Mouse (Mus musculus): ENCODE measurements around the gene Sipa1l1. TPM values are rescaled to one million over a fixed set of nuclear protein-coding genes. Genes with fewer than 3 reads are reported as not detected.

Gene Sipa1l1
- polyA plus RNA-seq, 1 experiment from 2014 or later, result 14.1 TPM

DNA sequence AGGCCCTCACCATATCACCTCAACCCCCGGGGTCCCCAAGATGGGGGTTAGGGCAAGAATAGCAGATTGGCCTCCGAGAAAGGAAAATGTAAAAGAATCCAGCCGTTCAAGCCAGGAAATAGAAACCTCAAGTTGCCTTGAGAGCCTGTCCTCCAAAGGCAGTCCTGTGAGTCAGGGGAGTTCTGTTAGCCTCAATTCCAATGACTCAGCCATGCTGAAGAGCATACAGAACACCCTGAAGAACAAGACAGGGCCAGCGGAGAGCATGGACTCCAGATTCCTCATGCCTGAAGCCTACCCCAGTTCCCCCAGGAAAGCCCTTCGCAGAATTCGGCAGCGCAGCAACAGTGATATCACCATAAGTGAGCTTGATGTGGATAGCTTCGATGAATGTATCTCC, 172.1 kb downstream of the Sipa1l1 start:
- no peak for DNase-seq (ENCODE audit: low spot score)
- WGBS, result 97% methylated on average over 8 of the region's 8 CpGs
- no peaks in the 10 kb centered on the region for H3K9me3 ChIP-seq (ENCODE audit: control insufficient read depth, low read length)
- ATAC-seq (ENCODE audit: low FRiP score), result no peak
- no peaks in the 10 kb centered on the region for H3K36me3 ChIP-seq (replicated peaks; ENCODE audit: control insufficient read depth, insufficient read depth)
- peaks cover 16% of the 10 kb centered on the region; the same call in 1 of the 2 replicates for H3K4me1 ChIP-seq (replicated peaks; ENCODE audit: control insufficient read depth, insufficient read depth, low read length)
- no peak overlapping the region for H3K9ac ChIP-seq
- H3K27ac ChIP-seq, result no peak overlapping the region
- no peak overlapping the region for H3K4me2 ChIP-seq (replicated peaks)
- H3K27me3 ChIP-seq (ENCODE audit: control insufficient read depth, insufficient read depth, low read length), result no peaks in the 10 kb centered on the region
- H3K4me3 ChIP-seq (replicated peaks; ENCODE audit: low read length), result no peak overlapping the region

DNA sequence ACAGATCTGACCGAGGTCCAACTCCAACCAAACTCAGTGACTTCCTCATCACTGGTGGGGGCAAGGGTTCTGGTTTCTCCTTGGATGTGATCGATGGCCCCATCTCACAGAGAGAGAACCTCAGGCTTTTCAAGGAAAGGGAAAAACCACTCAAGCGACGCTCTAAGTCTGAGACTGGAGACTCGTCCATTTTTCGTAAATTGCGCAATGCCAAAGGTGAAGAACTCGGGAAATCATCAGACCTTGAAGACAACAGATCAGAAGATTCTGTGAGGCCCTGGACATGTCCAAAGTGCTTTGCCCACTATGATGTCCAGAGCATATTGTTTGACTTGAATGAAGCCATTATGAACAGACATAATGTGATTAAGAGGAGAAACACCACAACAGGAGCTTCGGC, 172.6 kb downstream of the Sipa1l1 start:
- H3K9me3 ChIP-seq (ENCODE audit: control insufficient read depth, low read length), result no peaks in the 10 kb centered on the region
- no peak overlapping the region for H3K4me2 ChIP-seq (replicated peaks)
- no peaks in the 10 kb centered on the region for H3K27me3 ChIP-seq (ENCODE audit: control insufficient read depth, insufficient read depth, low read length)
- no peak overlapping the region for H3K27ac ChIP-seq
- WGBS, result 94% methylated on average over 9 of the region's 9 CpGs
- DNase-seq (ENCODE audit: low spot score) (no peak), ATAC-seq (ENCODE audit: low FRiP score) (no peak)
- H3K36me3 ChIP-seq (replicated peaks; ENCODE audit: control insufficient read depth, insufficient read depth), result no peaks in the 10 kb centered on the region
- H3K4me1 ChIP-seq (replicated peaks; ENCODE audit: control insufficient read depth, insufficient read depth, low read length), result peaks cover 16% of the 10 kb centered on the region; the same call in 1 of the 2 replicates
- H3K4me3 ChIP-seq (replicated peaks; ENCODE audit: low read length), result no peak overlapping the region
- no peak overlapping the region for H3K9ac ChIP-seq

DNA sequence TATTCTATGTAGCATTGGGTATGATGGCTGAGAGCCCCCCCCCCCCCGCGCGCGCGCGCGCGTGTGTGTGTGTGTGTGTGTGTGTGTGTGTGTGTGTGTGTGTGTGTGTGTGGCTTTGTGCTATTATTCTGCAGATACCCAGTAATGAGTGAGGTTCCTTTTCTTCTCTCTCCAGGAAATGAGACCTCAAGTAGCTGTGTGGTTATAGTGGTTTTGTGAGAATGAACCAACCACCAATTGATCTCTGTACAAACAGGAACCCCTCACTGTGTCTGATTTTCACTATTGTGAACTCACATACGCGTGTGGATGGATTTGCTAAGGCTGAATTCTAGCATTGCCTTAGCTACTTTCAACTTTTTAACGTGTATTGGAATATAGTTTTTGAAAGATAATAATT, 181.0 kb downstream of the Sipa1l1 start:
- DNase-seq (ENCODE audit: low spot score), result no peak
- 86% methylated on average over 11 of the region's 11 CpGs for WGBS

DNA sequence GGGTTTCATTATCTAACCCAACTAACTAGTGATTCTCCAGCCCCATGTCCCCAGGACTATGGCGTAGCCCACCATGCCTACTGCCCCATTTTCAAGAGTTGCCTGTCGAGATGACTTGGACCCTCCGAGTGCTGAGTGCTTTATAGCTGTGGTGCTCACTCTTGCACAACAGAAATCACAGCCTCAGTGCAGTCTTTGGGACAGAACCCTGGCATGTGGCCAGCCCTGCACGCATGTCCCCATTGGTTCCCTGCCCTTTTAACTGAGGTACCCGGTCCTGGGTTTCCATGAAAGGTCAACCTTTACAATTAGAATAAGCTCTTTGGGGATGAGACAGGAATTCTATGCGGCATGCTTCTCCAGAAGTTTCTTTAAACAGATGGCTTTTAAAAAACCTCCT, 181.8 kb downstream of the Sipa1l1 start:
- no peaks in the 10 kb centered on the region for H3K27me3 ChIP-seq (ENCODE audit: control insufficient read depth, insufficient read depth, low read length)
- no peaks in the 10 kb centered on the region for H3K9me3 ChIP-seq (ENCODE audit: control insufficient read depth, low read length)
- ATAC-seq (ENCODE audit: low FRiP score), result no peak
- 60% methylated on average over 6 of the region's 6 CpGs for WGBS
- no peaks in the 10 kb centered on the region for H3K36me3 ChIP-seq (replicated peaks; ENCODE audit: control insufficient read depth, insufficient read depth)
- H3K4me3 ChIP-seq (replicated peaks; ENCODE audit: low read length), result no peak overlapping the region
- H3K9ac ChIP-seq, result no peak overlapping the region
- H3K4me2 ChIP-seq (replicated peaks), result no peak overlapping the region
- no peak for DNase-seq (ENCODE audit: low spot score)
- peaks cover 4% of the 10 kb centered on the region; the same call in 1 of the 2 replicates for H3K4me1 ChIP-seq (replicated peaks; ENCODE audit: control insufficient read depth, insufficient read depth, low read length)
- H3K27ac ChIP-seq, result no peak overlapping the region

More for the DNA sequence above, 181.0 kb downstream of the Sipa1l1 start:
- no peak for ATAC-seq (ENCODE audit: low FRiP score)
- no peaks in the 10 kb centered on the region for H3K27me3 ChIP-seq (ENCODE audit: control insufficient read depth, insufficient read depth, low read length)
- no peak overlapping the region for H3K9ac ChIP-seq
- H3K9me3 ChIP-seq (ENCODE audit: control insufficient read depth, low read length), result no peaks in the 10 kb centered on the region
- peaks cover 4% of the 10 kb centered on the region; the same call in 1 of the 2 replicates for H3K4me1 ChIP-seq (replicated peaks; ENCODE audit: control insufficient read depth, insufficient read depth, low read length)
- no peak overlapping the region for H3K27ac ChIP-seq
- H3K4me3 ChIP-seq (replicated peaks; ENCODE audit: low read length), result no peak overlapping the region
- no peak overlapping the region for H3K4me2 ChIP-seq (replicated peaks)
- no peaks in the 10 kb centered on the region for H3K36me3 ChIP-seq (replicated peaks; ENCODE audit: control insufficient read depth, insufficient read depth)

DNA sequence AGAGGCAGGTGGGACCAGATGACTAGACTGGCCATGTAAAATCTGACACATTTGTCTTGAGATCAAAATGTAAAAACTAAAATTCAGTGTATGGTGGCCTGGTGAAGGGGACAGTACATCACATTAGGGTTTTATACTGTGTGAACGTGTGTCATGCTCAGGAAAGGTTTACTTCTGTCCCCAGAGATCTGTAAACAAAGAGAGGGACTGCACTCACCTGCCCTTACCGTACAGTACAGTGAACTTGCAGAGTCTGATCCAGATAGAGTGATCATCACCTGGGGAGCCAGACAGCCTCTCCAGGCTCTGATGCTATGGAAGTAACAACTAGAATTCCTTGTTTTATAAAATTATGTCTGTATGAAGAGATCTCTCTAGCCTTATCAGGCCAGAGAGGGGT, 184.5 kb downstream of the Sipa1l1 start:
- Histone ChIP-seq H3K27me3 (ENCODE audit: control insufficient read depth, insufficient read depth, low read length) (no peaks in the 10 kb centered on the region), H3K4me3 (replicated peaks; ENCODE audit: low read length) (no peak overlapping the region), H3K4me2 (replicated peaks) (no peak overlapping the region), H3K36me3 (replicated peaks; ENCODE audit: control insufficient read depth, insufficient read depth) (no peaks in the 10 kb centered on the region), H3K27ac (no peak overlapping the region), H3K9me3 (ENCODE audit: control insufficient read depth, low read length) (no peaks in the 10 kb centered on the region), H3K4me1 (replicated peaks; ENCODE audit: control insufficient read depth, insufficient read depth, low read length) (no peaks in the 10 kb centered on the region; the same call in 1 of the 2 replicates), H3K9ac (no peak overlapping the region)
- no peak for DNase-seq (ENCODE audit: low spot score)
- 75% methylated on average over 2 of the region's 2 CpGs for WGBS
- no peak for ATAC-seq (ENCODE audit: low FRiP score)

DNA sequence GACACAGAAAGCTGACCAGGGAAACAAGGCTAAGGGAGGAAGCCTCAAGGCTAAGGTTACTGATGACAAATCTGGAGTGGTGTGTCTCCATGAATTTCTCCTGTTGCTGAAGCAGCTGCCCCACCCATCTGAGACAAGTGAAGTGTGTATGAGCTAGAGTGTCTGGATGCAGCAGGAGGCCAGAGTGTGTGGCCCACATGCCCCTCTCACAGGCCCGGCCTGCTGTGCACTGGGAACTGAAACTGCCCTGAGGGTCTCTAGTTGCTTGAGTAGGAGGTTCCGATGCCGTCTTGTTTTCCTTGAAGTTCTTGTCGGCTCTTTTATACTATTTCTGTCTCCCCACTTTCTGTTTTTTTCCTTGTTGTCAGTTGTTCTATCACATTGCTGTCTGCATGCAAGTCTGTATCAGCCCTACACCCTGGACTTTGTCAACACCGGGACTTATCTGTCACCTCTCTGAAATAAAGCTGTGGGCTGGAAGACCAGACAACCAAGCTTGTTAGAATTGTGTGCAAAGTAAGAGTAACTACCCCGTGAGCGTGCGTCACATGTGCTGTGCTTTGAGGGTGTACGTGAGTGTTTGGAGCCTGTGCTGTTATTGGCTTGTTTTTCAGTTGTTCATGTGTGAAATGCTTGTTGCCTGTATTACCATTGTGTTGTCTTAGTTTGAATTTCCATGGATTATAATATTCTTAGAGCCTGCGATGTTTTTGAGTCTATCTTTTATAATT, 186.5 kb downstream of the Sipa1l1 start:
- Histone ChIP-seq H3K27ac (no peak overlapping the region), H3K4me2 (replicated peaks) (no peak overlapping the region), H3K4me3 (replicated peaks; ENCODE audit: low read length) (no peak overlapping the region), H3K27me3 (ENCODE audit: control insufficient read depth, insufficient read depth, low read length) (no peaks in the 10 kb centered on the region), H3K9me3 (ENCODE audit: control insufficient read depth, low read length) (no peaks in the 10 kb centered on the region), H3K9ac (no peak overlapping the region), H3K36me3 (replicated peaks; ENCODE audit: control insufficient read depth, insufficient read depth) (no peaks in the 10 kb centered on the region), H3K4me1 (replicated peaks; ENCODE audit: control insufficient read depth, insufficient read depth, low read length) (no peaks in the 10 kb centered on the region; the same call in 1 of the 2 replicates)
- 83% methylated on average over 10 of the region's 10 CpGs for WGBS
- DNase-seq (ENCODE audit: low spot score), result no peak
- no peak for ATAC-seq (ENCODE audit: low FRiP score)

DNA sequence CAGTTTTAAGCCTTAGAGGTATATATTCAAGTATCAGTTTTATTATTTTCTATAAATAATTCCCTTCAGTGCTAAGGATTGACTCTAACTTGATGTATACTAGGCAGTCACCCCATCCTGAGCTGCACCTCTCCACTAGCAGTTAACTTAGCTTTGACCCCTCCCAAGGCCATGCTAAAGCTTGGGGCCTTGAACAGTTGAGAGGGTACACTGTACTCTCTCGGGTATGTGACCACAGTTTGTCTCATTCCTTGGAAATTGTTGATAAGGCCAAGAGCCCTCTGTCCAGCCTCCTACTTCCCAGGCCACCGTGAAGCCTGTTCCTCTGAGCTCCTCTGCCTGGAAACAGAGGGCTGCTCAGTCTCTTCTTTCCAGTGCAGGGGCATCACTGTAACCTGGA, 187.4 kb downstream of the Sipa1l1 start:
- no peak for ATAC-seq (ENCODE audit: low FRiP score)
- WGBS, result 82% methylated on average over 2 of the region's 2 CpGs
- no peak overlapping the region for H3K9ac ChIP-seq
- no peak overlapping the region for H3K4me2 ChIP-seq (replicated peaks)
- DNase-seq (ENCODE audit: low spot score), result no peak
- no peaks in the 10 kb centered on the region for H3K36me3 ChIP-seq (replicated peaks; ENCODE audit: control insufficient read depth, insufficient read depth)
- no peak overlapping the region for H3K4me3 ChIP-seq (replicated peaks; ENCODE audit: low read length)
- H3K4me1 ChIP-seq (replicated peaks; ENCODE audit: control insufficient read depth, insufficient read depth, low read length), result no peaks in the 10 kb centered on the region
- H3K27me3 ChIP-seq (ENCODE audit: control insufficient read depth, insufficient read depth, low read length), result no peaks in the 10 kb centered on the region
- no peaks in the 10 kb centered on the region for H3K9me3 ChIP-seq (ENCODE audit: control insufficient read depth, low read length)
- no peak overlapping the region for H3K27ac ChIP-seq

DNA sequence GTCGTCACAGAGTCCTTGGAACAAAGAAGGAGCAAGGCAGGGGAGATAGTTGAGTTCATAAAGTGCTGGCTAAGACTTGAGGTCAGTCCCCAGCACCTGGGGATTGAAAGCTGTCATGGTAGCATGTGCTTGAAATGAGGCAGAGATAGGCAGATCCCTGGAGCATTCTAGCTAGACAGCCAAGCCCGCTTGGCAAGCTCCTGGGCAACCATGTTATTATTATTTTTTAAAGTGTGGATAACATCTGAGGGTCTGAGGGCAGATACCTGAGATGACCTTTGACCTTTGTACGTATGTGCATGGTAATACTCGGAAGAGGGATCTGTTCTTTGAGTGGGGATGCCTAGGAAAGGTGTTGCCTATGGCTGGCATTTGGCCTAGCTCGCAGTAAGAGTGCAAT, 188.3 kb downstream of the Sipa1l1 start:
- no peak overlapping the region for H3K4me3 ChIP-seq (replicated peaks; ENCODE audit: low read length)
- no peak overlapping the region for H3K9ac ChIP-seq
- H3K27me3 ChIP-seq (ENCODE audit: control insufficient read depth, insufficient read depth, low read length), result no peaks in the 10 kb centered on the region
- H3K4me2 ChIP-seq (replicated peaks), result no peak overlapping the region
- H3K27ac ChIP-seq, result no peak overlapping the region
- 90% methylated on average over 5 of the region's 5 CpGs for WGBS
- no peaks in the 10 kb centered on the region for H3K36me3 ChIP-seq (replicated peaks; ENCODE audit: control insufficient read depth, insufficient read depth)
- no peaks in the 10 kb centered on the region for H3K9me3 ChIP-seq (ENCODE audit: control insufficient read depth, low read length)
- DNase-seq (ENCODE audit: low spot score) (no peak), ATAC-seq (ENCODE audit: low FRiP score) (no peak)
- H3K4me1 ChIP-seq (replicated peaks; ENCODE audit: control insufficient read depth, insufficient read depth, low read length), result no peaks in the 10 kb centered on the region

DNA sequence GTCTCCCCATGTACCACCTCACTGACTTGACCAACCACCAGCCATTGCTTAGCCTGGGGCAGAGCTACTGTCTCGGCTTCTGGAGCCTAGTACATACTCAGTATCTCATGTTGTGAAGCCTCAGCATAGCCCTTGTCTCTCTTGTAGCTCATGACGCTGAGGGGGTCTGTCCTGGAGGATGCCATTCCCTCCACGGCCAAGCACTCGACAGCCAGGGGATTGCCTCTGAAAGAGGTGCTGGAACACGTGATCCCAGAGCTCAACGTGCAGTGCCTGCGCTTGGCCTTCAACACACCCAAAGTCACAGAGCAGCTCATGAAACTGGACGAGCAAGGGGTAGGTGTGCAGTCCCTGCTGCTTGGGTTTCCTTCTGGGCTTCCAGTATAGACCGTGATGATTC, 193.7 kb downstream of the Sipa1l1 start:
- Histone ChIP-seq H3K27ac (no peak overlapping the region), H3K4me1 (replicated peaks; ENCODE audit: control insufficient read depth, insufficient read depth, low read length) (no peaks in the 10 kb centered on the region), H3K4me3 (replicated peaks; ENCODE audit: low read length) (no peak overlapping the region), H3K4me2 (replicated peaks) (no peak overlapping the region), H3K9me3 (ENCODE audit: control insufficient read depth, low read length) (no peaks in the 10 kb centered on the region), H3K9ac (no peak overlapping the region), H3K36me3 (replicated peaks; ENCODE audit: control insufficient read depth, insufficient read depth) (no peaks in the 10 kb centered on the region), H3K27me3 (ENCODE audit: control insufficient read depth, insufficient read depth, low read length) (no peaks in the 10 kb centered on the region)
- ATAC-seq (ENCODE audit: low FRiP score), result no peak
- WGBS, result 95% methylated on average over 9 of the region's 9 CpGs
- DNase-seq (ENCODE audit: low spot score), result no peak

DNA sequence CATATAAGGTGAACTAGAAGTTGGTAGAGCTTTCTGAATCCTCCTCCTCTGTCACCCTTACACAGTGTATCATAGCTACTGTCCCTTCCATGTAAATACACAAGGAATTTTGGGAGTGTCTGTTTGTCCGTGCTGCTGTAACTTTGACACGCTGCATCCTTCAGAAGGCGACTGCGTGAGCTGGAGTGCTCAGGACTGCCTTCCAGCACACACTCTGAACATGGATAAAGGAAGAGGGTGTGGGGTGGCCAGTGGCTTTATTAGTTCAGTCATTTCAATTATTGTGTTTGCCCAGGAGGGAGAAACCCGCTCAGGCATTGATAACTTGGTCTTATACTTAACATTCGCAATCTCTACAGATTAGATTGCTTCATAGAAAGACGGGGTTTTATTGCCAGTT, 195.1 kb downstream of the Sipa1l1 start:
- Histone ChIP-seq H3K36me3 (replicated peaks; ENCODE audit: control insufficient read depth, insufficient read depth) (no peaks in the 10 kb centered on the region), H3K27me3 (ENCODE audit: control insufficient read depth, insufficient read depth, low read length) (no peaks in the 10 kb centered on the region), H3K9ac (no peak overlapping the region), H3K4me2 (replicated peaks) (no peak overlapping the region), H3K27ac (no peak overlapping the region), H3K9me3 (ENCODE audit: control insufficient read depth, low read length) (no peaks in the 10 kb centered on the region), H3K4me3 (replicated peaks; ENCODE audit: low read length) (no peak overlapping the region), H3K4me1 (replicated peaks; ENCODE audit: control insufficient read depth, insufficient read depth, low read length) (no peaks in the 10 kb centered on the region)
- 74% methylated on average over 7 of the region's 7 CpGs for WGBS
- no peak for DNase-seq (ENCODE audit: low spot score)
- no peak for ATAC-seq (ENCODE audit: low FRiP score)

All from hindbrain, embryonic 14.5 days (tissue).